Mouse (Mus musculus) WW6 (cell line): ENCODE measurements around the gene Qser1.
"Not testable (repeated sequence)": the region's sequence is repeated elsewhere in the genome, so short reads cannot be mapped to it uniquely, and the experiment has no call there.

Experiments used
- DNase-seq: peaks from one replicate; pipeline ENCODE4 v3.0.0-alpha.2; 2013; ENCODE audit warnings: low read depth, low spot score

Gene Qser1

GRCm38 (mm10) chr2:104816371-104816827 lies at the start of gene Qser1:
TSS of gene Qser1 (minus strand) at chr2:104816760.
- no peak for DNase-seq

DNA sequence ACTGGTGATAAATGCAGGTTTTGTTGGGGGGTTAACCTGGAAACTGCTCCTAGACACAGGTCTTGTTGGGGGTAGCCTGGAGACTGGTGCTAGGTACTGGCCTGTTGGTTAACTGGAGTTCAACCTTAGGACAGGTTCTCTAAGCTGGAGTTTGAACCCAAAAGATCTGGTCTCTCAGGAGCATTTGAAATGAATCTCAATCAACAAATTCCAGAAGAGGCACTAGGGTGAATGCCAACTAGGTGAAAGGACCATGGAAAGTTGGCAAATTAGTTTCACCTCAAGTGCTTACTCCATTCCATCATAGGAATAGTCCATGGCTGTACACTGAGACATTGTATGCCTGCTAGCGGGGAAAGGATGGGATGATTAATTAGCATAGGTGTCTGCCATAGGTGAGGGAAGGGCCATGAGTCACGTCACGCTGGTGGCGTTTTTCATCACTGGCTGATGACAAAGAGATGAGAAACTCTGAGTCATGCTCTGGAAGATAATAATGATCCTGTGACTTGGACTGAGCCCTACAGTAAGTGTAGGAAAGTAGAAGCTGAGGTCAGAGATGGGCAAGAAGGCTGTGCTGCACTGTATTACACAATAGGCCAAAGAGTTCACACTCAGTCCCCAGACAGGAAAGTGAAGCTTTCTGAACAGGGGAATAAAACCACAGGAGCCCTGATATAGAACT lies 47.8 kb upstream of the Qser1 start:
- no peak for DNase-seq

- DNase-seq = no peak
These were observed 43.9 kb upstream of the Qser1 start for GRCm38 (mm10) chr2:104860426-104860825.

DNA sequence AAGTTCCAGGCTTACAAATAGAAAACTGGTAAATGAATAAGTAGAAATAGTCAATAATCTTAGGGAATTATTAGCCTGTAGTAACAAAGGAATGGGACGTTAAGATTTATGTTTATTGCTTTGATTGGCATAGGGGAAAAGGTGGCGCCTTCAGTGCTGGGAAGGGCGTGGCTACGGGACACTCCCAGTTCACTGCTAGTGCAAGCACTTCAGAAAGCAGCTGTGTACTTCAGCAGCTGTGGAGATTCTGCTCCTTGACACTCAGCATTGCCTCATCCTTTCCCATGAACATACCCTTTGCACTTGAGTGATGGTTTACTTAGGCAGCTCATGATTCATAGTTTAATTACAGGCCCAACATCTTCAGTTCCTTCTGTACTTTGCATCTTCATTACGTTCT lies 42.5 kb upstream of the Qser1 start:
- no peak for DNase-seq

- not testable (repeated sequence) for DNase-seq
These were observed 41.5 kb upstream of the Qser1 start for GRCm38 (mm10) chr2:104858083-104858482.

DNA sequence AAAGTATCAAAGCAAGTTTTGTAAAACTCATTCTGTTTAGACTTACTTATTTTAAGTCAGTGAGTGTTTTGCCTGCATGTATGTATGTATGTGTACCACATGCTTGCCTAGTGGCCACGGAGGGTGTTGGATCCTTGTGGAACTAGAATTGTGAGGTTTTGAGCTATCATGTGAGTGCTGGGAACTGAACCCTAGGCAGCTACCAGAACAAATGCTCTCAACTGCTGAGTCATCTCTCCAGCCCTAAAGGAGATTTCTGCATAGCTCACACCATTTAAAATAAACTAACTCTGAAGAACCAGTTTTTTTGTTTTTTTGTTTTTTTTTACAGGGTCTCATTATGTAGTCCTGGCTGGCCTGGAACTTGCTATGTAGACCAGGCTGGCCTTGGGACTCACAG lies 39.7 kb upstream of the Qser1 start:
- DNase-seq = no peak

- no peak for DNase-seq
These were observed 39.2 kb upstream of the Qser1 start for GRCm38 (mm10) chr2:104855732-104856131.

- no peak for DNase-seq
These were observed 38.3 kb upstream of the Qser1 start for GRCm38 (mm10) chr2:104854836-104855235.

- no peak for DNase-seq
These were observed 36.0 kb upstream of the Qser1 start for GRCm38 (mm10) chr2:104852546-104852945.

GRCm38 (mm10) chr2:104851686-104852085 lies 35.1 kb upstream of the Qser1 start:
- DNase-seq = no peak

DNA sequence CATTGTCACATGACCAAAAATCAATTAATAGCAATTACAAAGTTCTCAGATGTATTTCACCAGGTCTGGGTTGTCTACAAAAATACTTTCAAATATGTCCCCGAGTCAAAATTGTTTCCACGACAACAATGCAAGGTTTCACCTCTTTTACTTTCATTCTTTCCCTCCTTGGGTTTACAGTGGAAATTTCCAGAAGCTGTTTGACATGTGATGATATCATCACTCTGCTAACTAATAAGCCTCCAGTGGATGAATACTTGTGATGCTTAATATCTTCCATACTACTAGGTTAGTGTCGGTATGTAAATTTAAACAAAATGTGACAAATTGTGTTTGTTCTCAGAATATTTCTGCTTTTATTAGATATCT lies 33.4 kb upstream of the Qser1 start:
- no peak for DNase-seq

DNA sequence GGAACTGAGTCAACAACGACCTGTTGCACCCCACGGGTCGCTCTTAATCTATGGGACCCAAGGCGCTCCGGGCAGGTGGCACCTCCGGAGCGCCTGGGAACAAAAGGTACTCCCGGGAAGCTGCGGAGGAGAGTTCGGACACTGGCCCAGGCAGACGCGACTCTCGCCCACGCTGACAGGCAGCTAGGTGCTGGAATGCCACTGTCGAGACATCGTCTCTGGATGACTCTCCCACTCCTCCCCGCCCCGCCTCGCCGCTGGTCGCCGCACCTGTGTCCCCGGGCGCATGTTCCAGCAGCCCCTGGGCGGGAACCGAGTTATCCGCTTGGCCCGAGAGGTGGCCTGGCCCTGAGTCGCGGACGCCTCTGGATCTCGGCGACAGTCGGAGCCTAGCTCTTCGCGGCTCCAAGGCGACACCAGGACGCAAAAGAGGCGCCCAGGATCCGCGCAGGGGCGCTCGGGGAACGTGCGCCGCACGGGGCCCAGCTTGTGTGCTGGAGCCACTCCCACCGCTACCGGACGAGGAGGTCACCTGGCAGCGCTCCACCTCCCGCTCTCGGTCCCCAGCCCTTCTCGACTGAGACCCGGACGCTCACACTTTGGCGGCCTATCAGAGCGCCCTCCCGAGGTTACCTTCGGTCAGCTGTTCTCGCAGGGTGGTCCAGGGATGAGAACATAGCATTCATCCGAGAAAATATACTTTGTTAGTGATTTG lies 32.9 kb upstream of the Qser1 start, which contains the start of gene Prrg4:
Gene Prrg4 (minus strand): TSS at position 601 of the 715 bp plus-strand sequence.
- peak; percentile 60 for DNase-seq

- no peak for DNase-seq
These were observed 31.9 kb upstream of the Qser1 start for GRCm38 (mm10) chr2:104848235-104849161.

DNA sequence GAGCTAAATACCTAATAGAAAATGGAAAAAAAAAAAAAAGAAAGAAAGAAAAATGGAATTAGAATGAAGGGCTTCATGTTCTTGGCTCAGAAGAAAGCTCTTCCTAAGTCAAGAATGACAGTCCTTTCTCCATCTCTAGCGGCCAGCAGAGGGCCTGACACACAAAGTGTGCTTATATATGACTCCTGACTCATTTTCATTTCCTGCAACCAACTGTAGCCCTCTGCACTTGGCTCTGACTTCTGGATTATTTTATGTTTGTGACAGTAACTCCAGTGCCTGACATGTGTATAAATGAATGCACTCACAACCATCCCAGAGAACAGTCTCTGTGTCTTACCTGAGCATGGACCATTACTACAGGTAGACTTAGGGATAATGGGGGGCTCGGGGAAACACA lies 31.1 kb upstream of the Qser1 start:
- no peak for DNase-seq

DNA sequence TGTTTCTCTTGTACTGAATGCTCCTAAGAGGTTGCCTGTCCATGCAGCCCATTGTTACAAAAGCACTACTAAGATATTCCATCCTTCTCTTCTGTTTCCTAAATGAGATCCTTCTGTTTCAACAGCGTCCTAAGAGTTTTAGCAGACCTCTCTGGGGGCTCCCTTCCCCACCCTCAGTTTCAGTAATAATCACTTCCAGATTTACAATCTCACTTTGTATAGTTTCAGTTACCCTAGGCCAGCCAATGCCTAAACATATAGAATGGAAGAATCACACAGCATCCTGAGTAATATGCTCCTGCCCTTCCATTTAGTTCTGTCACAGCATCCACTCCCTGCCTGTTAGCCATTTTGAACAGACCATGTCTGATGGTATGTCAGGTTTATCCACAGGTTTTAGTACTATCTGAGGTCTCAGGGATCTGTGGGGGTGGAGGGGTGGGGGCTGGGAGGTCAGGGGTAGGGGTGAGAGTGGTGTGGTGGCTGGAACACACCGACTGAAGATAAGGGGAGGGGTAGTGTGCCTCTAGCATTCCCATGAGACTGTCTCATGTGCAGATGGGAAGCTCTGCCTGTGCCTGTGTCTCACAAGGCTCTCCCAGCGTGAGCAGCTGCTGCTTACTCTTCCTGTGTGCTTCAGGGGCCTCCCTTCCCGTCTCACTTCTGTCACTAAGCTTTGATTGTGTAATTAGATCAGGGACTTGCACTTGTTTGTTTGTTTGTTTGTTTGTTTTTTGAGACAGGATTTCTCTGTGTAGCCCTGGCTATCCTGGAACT lies 30.3 kb upstream of the Qser1 start:
- no peak for DNase-seq

DNA sequence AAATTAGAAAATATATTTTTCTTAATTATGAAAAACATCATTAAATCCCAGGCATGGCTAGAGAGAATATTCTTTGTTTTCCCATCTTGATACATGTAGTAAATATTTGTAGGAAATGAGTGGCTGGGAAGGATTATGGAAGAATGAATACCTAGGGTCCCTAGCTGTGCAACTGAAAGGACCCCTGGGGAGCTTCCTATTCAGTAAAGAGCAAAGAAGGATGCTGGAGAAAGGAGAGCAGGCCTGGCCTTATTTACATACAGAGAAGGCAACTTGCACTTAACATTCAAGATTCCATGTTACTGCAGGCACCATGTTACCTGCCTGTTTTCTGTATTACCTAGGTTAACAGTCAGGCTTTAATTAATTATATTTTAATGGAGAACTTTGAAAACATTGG lies 26.0 kb upstream of the Qser1 start:
- no peak for DNase-seq

DNA sequence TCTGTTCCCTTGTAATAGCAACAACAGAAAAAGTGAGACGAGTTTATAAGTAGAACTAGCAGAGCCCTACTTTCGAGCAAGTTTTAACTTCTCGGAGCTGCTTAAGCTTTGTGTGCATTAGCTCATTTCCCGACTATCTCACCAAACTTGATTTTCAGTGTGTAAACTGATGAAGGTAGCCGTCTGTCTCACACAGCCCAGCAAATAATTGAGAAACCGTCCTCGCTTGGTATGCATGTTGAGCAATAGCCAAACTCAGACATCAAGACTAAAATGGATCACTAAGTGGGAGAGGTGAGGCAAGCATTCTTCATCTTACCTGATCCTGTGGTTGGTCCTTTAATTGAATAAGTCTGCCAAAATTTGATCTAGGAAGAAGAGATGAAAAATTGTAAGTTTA lies 25.2 kb upstream of the Qser1 start:
- DNase-seq = no peak

DNA sequence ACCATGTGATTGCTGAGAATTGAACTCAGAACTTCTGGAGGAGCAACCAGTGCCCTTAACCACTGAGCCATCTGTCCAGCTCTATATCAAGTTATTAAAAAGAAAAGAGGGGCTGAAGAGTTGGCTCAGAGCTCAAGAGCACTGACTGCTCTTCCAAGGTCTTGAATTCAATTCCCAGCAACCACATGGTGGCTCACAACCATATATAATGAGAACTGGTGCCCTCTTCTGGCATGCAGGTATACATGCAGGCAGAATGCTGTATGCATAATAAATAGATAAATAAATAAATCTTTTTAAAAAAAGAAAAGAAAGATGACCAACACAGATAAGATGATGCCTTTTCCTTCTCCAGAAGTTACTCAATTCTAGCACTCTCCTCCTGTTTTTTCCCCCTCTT lies 24.4 kb upstream of the Qser1 start:
- DNase-seq = no peak

DNA sequence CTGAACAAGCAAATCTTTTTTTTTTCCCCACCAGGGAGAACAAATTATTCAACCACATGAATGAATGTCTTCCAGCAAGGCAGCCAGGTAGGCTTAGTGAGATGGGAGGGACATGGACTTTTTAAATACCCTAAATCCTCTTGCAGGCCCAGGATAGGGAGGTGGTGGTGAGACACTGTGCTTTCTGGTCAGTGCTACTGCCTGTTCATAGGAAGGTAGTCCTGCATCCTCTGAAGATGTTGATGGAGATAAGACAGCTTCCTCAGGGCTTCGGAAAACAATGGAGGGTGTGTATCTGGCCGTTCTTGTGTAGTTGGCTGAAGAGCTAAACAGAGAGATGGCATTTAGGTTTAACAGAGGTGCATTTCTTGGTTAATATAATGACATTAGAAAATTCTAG lies 15.9 kb upstream of the Qser1 start:
- no peak for DNase-seq

DNA sequence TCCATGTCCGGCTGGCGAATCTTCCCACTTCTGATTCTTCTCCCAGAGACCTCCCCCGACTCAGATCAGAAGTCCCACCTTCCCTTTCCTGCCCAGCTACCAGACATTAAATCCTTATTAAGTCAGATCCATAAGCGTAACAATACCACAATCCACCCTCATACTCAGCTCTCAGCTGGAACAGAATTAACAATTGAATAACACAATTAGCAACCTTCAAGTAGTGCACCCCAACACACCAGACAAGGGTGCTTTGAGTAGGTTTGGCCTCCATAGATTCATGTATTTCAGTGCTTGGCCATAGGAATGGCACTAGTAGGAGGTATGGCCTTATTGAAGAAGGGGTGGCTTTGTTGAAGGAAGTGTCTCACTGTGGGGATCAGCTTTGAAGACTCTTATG lies 9.6 kb upstream of the Qser1 start:
- DNase-seq = no peak

DNA sequence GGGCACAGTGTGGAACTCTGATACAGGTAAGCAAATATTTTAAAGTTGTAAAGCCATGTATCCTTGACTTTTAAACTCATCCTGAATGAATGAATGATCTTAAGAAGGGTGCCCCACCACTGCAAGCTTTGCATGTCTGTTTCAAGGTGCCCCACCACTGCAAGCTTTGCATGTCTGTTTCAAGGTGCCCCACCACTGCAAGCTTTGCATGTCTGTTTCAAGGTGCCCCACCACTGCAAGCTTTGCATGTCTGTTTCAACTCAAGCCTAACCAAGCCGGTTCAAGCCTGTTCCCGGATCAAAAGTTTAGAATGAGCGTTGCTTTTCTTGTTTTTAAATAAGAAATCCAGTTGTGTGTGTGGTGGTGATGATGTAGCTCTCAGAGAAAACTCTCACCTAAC lies 2.2 kb upstream of the Qser1 start:
- not testable (repeated sequence) for DNase-seq
